Mouse (Mus musculus): ENCODE results near the gene Eif5a2. TPM values are rescaled to one million over a fixed set of nuclear protein-coding genes. Genes with fewer than 3 reads are reported as not detected.
A peak's percentile ranks its signal among the peaks of the same experiment; 100 is the strongest.
"Not testable (repeated sequence)": the region's sequence is repeated elsewhere in the genome, so short reads cannot be mapped to it uniquely, and the experiment has no call there.

Eif5a2 gene
- 1 to 10 TPM; 1.7 to 3.6 (median 2.8) TPM for total RNA-seq (2022)

- peak; percentile 87 for DNase-seq
These were observed at the start of gene Eif5a2 for GRCm38 (mm10) chr3:28780994-28781393. Gene Eif5a2, plus strand, starts transcription at chr3:28781276.

- DNase-seq = no peak
These were observed 46.4 kb upstream of the Eif5a2 start for GRCm38 (mm10) chr3:28734712-28735111.

- DNase-seq = no peak
These were observed 44.1 kb upstream of the Eif5a2 start for GRCm38 (mm10) chr3:28736981-28737380.

- DNase-seq = no peak
These were observed 40.7 kb upstream of the Eif5a2 start for GRCm38 (mm10) chr3:28740353-28740752.

- DNase-seq = no peak
These were observed 37.8 kb upstream of the Eif5a2 start for GRCm38 (mm10) chr3:28743251-28743650.

- DNase-seq = peak; percentile 46
These were observed 35.1 kb upstream of the Eif5a2 start for GRCm38 (mm10) chr3:28745835-28746483.

GRCm38 (mm10) chr3:28748151-28748550, 32.9 kb upstream of the Eif5a2 start:
- DNase-seq = no peak

- DNase-seq = no peak
These were observed 32.1 kb upstream of the Eif5a2 start for GRCm38 (mm10) chr3:28748956-28749355.

- no peak for DNase-seq
These were observed 25.6 kb upstream of the Eif5a2 start for GRCm38 (mm10) chr3:28755477-28755876.

GRCm38 (mm10) chr3:28761225-28761789, 19.8 kb upstream of the Eif5a2 start:
- no peak for DNase-seq

GRCm38 (mm10) chr3:28766935-28767334, 14.1 kb upstream of the Eif5a2 start:
- no peak for DNase-seq

- no peak for DNase-seq
These were observed 12.9 kb upstream of the Eif5a2 start for GRCm38 (mm10) chr3:28768222-28768621.

- not testable (repeated sequence) for DNase-seq
These were observed 8.2 kb upstream of the Eif5a2 start for GRCm38 (mm10) chr3:28772919-28773318.

- no peak for DNase-seq
These were observed 5.7 kb upstream of the Eif5a2 start for GRCm38 (mm10) chr3:28775361-28775760.

- DNase-seq = no peak
These were observed 5.1 kb upstream of the Eif5a2 start for GRCm38 (mm10) chr3:28775958-28776357.

- DNase-seq = no peak
These were observed 4.6 kb upstream of the Eif5a2 start for GRCm38 (mm10) chr3:28776491-28776890.

- no peak for DNase-seq
These were observed 565 bp upstream of the Eif5a2 start for GRCm38 (mm10) chr3:28780511-28780910.

- DNase-seq = no peak
These were observed 346 bp downstream of the Eif5a2 start for GRCm38 (mm10) chr3:28781422-28781821.

GRCm38 (mm10) chr3:28781848-28782247, 772 bp downstream of the Eif5a2 start:
- DNase-seq = no peak

- no peak for DNase-seq
These were observed 3.1 kb downstream of the Eif5a2 start for GRCm38 (mm10) chr3:28784176-28784575.

GRCm38 (mm10) chr3:28794835-28795234, 13.8 kb downstream of the Eif5a2 start:
- no peak for DNase-seq

GRCm38 (mm10) chr3:28805301-28806097, 24.4 kb downstream of the Eif5a2 start, which contains the start of gene Rpl22l1:
Gene Rpl22l1, plus strand, starts transcription at chr3:28805436.
- peak; percentile 98 for DNase-seq

GRCm38 (mm10) chr3:28808039-28808643, 27.1 kb downstream of the Eif5a2 start:
- DNase-seq = no peak

All from adrenal gland, adult 8-10 months (tissue).